Comparison of ENCODE assay signal across 9 mouse cellular contexts in genomic region chr2:26907109-26907508, GRCm38 (mm10). TPM values are rescaled to one million over a fixed set of nuclear protein-coding genes. Genes with fewer than 3 reads are reported as not detected.
DNase-seq lines count a peak whose midpoint lies in the region; ATAC-seq and TF ChIP-seq lines count a peak whose summit lies in the region.
"Had no signal": no experiment of that assay in that cellular context is flagged by ENCODE, and none has a peak within 500 bp of the region (broad histone marks: within the 10 kb centered on the region; RNA-seq: fewer than 3 reads in every experiment).

No protein-coding gene starts in this region.

- peak; percentile 92 for DNase-seq in heart, adult 11 months
- no peak for DNase-seq in heart, adult 9 months (ENCODE audit: low spot score in 2 of 2)
- peak; percentile 41 for DNase-seq in thymus, adult 2 months
- no peak for DNase-seq in thymus, postnatal 36 days
- DNase-seq in forelimb bud, embryonic 11.5 days (ENCODE audit: low read depth, low spot score): peak; percentile 30
- no peak for DNase-seq in left cerebral cortex, postnatal 25 days (ENCODE audit: low spot score in 2 of 2)

- peak; percentile 79; the same call in 1 of the 2 replicates for TF ChIP-seq CTCF in thymus, adult 2 months (IDR thresholded peaks at IDR 0.05; ENCODE audit: borderline replicate concordance, control insufficient read depth, extremely low read depth, insufficient read depth, low read length, poor library complexity)

- peaks cover 4% of the 10 kb centered on the region for H3K36me3 ChIP-seq in thymus, adult 2 months (ENCODE audit: control insufficient read depth, insufficient read depth, low read length)

- TF ChIP-seq POLR2A in thymus, adult 2 months (IDR thresholded peaks at IDR 0.05; ENCODE audit: control insufficient read depth, extremely low read depth, insufficient read depth, low read length, poor library complexity): no peak

- ATAC-seq in megakaryocyte, adult 5-6 weeks (ENCODE audit: poor library complexity, severe bottlenecking): 0 out of 2 replicates have a peak, but pooled peaks have one; percentile 23
- ATAC-seq in megakaryocyte-erythroid progenitor cell, adult 5-6 weeks (replicated peaks; ENCODE audit: low FRiP score, low TSS enrichment, poor library complexity, severe bottlenecking): no peak

- H3K27me3 ChIP-seq in thymus, adult 2 months (ENCODE audit: control insufficient read depth, insufficient read depth, low read length): no peaks in the 10 kb centered on the region
- H3K27me3 ChIP-seq: limb, embryonic 15.5 days had no signal

- no peak overlapping the region for H3K4me3 ChIP-seq in thymus, adult 2 months (ENCODE audit: control insufficient read depth, insufficient read depth, low read length)
- H3K4me3 ChIP-seq: limb, embryonic 15.5 days had no signal

- H3K27ac ChIP-seq in thymus, adult 2 months (ENCODE audit: control insufficient read depth, insufficient read depth, low read length): no peak overlapping the region
- H3K27ac ChIP-seq: limb, embryonic 15.5 days had no signal

- WGBS in thymus, adult 2 months: 59% methylated on average over 4 of the region's 4 CpGs

- peaks cover 32% of the 10 kb centered on the region for H3K4me1 ChIP-seq in thymus, adult 2 months (replicated peaks; ENCODE audit: control insufficient read depth, insufficient read depth, low read length)

- intact Hi-C loops in left cerebral cortex, postnatal 25 days (cut with DNase I): loop anchor here (10.0 kb wide), 1 partner anchor 592 kb away; the partner anchor contains the start of gene Gpsm1

RNA-seq across cellular contexts. Expression of gene Med22, which starts 3.4 kb away (rescaled TPM):
- polyA plus RNA-seq in thymus, adult 2 months (2012; rRNA removed): 39.0 and 46.5 TPM in 2 replicates
- total RNA-seq in megakaryocyte, adult 5-6 weeks (2015): 5.6 and 7.2 TPM in 2 replicates
- 10.9 and 12.7 TPM in 2 replicates for total RNA-seq in megakaryocyte, adult 5-6 weeks (2017)
- 24.7 and 37.6 TPM in 2 replicates for total RNA-seq in megakaryocyte-erythroid progenitor cell, adult 5-6 weeks (2014; fragmentation: Nextera tagmentation)
- total RNA-seq in megakaryocyte-erythroid progenitor cell, adult 5-6 weeks (2017): 14.4 and 20.2 TPM in 2 replicates
- 10 to 100 TPM; 41.9 to 45.0 TPM for total RNA-seq in left cerebral cortex, postnatal 25 days (2021)

RNA-seq across cellular contexts. Expression of gene Rpl7a, which starts 3.5 kb away (rescaled TPM):
- 799 and 817 TPM in 2 replicates for polyA plus RNA-seq in thymus, adult 2 months (2012; rRNA removed)
- 1,352 and 1,498 TPM in 2 replicates for total RNA-seq in megakaryocyte, adult 5-6 weeks (2015)
- 1,113 and 1,311 TPM in 2 replicates for total RNA-seq in megakaryocyte, adult 5-6 weeks (2017)
- 2,329 and 2,826 TPM in 2 replicates for total RNA-seq in megakaryocyte-erythroid progenitor cell, adult 5-6 weeks (2014; fragmentation: Nextera tagmentation)
- 2,192 and 2,459 TPM in 2 replicates for total RNA-seq in megakaryocyte-erythroid progenitor cell, adult 5-6 weeks (2017)
- 100 to 1,000 TPM; 229 to 238 TPM for total RNA-seq in left cerebral cortex, postnatal 25 days (2021)

RNA-seq across cellular contexts. Expression of gene Surf6, which starts 4.4 kb away (rescaled TPM):
- 20.8 and 23.1 TPM in 2 replicates for polyA plus RNA-seq in thymus, adult 2 months (2012; rRNA removed)
- 8.9 and 9.2 TPM in 2 replicates for total RNA-seq in megakaryocyte, adult 5-6 weeks (2015)
- total RNA-seq in megakaryocyte, adult 5-6 weeks (2017): 20.7 and 27.9 TPM in 2 replicates
- total RNA-seq in megakaryocyte-erythroid progenitor cell, adult 5-6 weeks (2014; fragmentation: Nextera tagmentation): 36.2 and 43.7 TPM in 2 replicates
- 51.1 and 74.0 TPM in 2 replicates for total RNA-seq in megakaryocyte-erythroid progenitor cell, adult 5-6 weeks (2017)
- total RNA-seq in left cerebral cortex, postnatal 25 days (2021): 10 to 100 TPM; 23.4 to 28.0 TPM

RNA-seq across cellular contexts. Expression of gene Surf2, which starts 9.1 kb away (rescaled TPM):
- 33.8 and 36.4 TPM in 2 replicates for polyA plus RNA-seq in thymus, adult 2 months (2012; rRNA removed)
- total RNA-seq in megakaryocyte, adult 5-6 weeks (2015): 31.3 and 35.6 TPM in 2 replicates
- total RNA-seq in megakaryocyte, adult 5-6 weeks (2017): 34.0 and 34.5 TPM in 2 replicates
- total RNA-seq in megakaryocyte-erythroid progenitor cell, adult 5-6 weeks (2014; fragmentation: Nextera tagmentation): 68.8 and 80.3 TPM in 2 replicates
- total RNA-seq in megakaryocyte-erythroid progenitor cell, adult 5-6 weeks (2017): 118 and 146 TPM in 2 replicates
- total RNA-seq in left cerebral cortex, postnatal 25 days (2021): 10 to 100 TPM; 33.4 to 37.1 TPM

RNA-seq across cellular contexts. Expression of gene Surf1, which starts 9.2 kb away (rescaled TPM):
- 72.7 and 78.5 TPM in 2 replicates for polyA plus RNA-seq in thymus, adult 2 months (2012; rRNA removed)
- 102 and 106 TPM in 2 replicates for total RNA-seq in megakaryocyte, adult 5-6 weeks (2015)
- total RNA-seq in megakaryocyte, adult 5-6 weeks (2017): 61.3 and 77.4 TPM in 2 replicates
- total RNA-seq in megakaryocyte-erythroid progenitor cell, adult 5-6 weeks (2014; fragmentation: Nextera tagmentation): 50.5 and 58.4 TPM in 2 replicates
- total RNA-seq in megakaryocyte-erythroid progenitor cell, adult 5-6 weeks (2017): 38.0 and 41.7 TPM in 2 replicates
- 10 to 100 TPM; 89.6 to 98.4 TPM for total RNA-seq in left cerebral cortex, postnatal 25 days (2021)

Comparison
In these comparisons a context has a peak if more than half of its experiments do, and no peak if none do; other contexts are left out.
1. DNase-seq: peak in heart, adult 11 months (single experiment), thymus, adult 2 months (single experiment) and forelimb bud, embryonic 11.5 days (single experiment); none in heart, adult 9 months (0 of 2), thymus, postnatal 36 days (0 of 2) and left cerebral cortex, postnatal 25 days (0 of 2).
2. RNA of gene Rpl7a, which starts 3.5 kb away (total RNA-seq): 2,192 to 2,826 TPM in megakaryocyte-erythroid progenitor cell, adult 5-6 weeks and 1,113 to 1,498 TPM in megakaryocyte, adult 5-6 weeks; 229 to 238 TPM in left cerebral cortex, postnatal 25 days; every median in the first group is over 4 times any median in the second.